Mouse (Mus musculus) gastrocnemius, adult 18-20 months (tissue): ENCODE measurements around the gene Rnf141. TPM values are rescaled to one million over a fixed set of nuclear protein-coding genes. Genes with fewer than 3 reads are reported as not detected.

Source experiments
- DNase-seq: peaks from one replicate; pipeline ENCODE4 v3.0.0; 2021; ENCODE audit warnings: low spot score
- total RNA-seq, 2 experiments: library from RNA; stranded (reverse); gene quantifications; 2 replicates each; pipeline ENCODE4 v1.2.3; 2021

Rnf141 gene
- total RNA-seq, 2 experiments from 2014 or later = 19.3 to 23.7 TPM

DNA sequence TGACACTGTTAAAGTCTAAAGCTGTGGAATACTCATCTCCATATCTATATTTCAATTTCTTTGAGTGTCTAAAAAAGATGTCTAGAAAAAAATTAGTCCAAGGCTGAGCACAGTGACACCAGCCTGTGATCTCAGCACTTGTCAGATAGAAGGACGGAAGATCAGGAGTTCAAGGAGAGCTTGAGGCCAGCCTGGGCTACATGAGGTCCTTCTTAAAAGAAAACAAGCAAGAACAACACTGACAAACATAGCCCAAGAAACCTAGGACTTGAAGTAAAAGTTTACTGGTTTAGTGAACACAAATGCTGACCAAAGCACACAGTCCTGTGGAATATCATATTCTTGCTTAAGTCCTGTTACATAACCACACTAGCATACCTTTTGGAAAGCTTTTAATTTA is 10.2 kb downstream of the Rnf141 start:
- no peak for DNase-seq

DNA sequence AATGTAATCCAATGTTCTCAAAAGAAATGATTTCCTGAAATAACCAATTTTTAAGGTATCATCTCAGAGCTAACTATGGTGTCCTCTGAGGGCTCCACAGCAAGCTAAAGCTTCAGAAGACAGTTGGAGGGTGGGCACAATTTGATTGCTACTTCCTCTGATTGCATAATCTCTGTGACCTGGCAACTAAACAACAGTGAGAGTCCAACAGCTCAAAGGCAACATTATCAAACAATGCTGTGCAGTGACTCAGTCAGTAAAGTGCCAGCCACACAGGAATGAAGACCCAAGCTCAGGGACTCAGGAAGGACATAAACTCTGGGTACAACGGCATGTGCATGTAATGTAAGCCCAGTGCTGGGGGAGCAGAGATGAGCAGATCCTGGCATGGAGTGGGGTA is 11.2 kb downstream of the Rnf141 start:
- no peak for DNase-seq

DNA sequence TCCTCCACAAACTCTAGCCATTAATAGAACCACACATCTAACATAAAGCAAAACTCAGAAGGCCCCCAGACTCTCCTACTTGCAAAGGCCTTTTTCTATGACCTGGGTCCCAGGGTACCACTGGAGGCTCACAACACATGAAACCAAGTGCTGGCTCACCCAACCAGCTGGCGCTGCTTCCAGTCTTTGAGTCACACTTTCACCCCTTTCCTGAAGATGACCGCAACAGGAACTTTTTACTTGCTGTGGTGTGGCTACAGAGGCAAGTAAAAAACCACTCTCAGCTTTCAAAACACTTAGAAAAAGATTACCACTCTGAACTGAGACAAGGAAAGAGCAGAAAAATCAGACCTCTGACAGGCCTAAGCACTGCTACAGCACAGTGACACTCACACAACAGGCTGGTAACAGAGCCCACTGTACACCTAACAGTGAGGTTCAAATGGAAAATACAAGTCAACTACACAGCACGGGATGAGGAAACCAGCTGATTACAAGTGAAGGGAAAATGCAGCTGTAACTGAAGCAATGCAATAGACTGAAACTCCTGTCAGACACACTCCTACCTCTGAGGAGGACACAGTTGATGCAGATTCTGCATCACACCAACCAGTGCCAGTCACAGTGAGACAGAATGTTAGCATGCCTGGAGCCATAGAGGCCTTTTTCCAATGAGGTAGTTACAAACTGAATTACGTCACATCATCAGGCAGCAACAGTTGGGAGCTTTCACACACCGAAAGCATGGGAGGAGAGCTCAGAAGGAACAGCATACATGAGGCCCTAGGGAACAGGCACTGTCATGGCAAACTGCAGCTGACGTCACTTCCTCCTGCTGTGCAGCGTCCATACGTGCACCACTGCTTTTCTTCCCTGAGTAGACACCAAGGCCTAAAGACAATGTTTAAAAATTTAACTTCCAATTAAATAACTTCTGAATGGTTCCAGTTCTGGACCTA is 20.0 kb downstream of the Rnf141 start:
- no peak for DNase-seq

DNA sequence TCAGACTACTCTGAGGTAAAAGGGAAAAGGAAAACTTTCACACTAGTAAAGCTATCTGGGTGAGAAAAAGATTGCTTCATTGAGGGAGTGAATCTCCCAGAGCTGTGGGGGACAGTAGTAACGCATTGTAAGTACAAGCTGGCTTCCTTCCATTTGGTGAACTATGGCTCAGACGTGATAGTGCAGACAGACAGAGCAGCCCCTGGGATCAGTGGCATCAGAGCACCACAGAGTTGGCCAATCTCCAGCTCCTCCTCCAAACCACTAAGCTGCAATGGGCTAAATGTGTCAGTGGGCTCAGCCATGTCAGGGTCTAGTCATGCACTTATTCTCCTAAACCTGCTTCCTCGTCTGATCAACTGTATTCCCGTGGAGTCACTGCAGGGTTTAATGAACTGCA is 20.7 kb downstream of the Rnf141 start:
- DNase-seq = no peak

DNA sequence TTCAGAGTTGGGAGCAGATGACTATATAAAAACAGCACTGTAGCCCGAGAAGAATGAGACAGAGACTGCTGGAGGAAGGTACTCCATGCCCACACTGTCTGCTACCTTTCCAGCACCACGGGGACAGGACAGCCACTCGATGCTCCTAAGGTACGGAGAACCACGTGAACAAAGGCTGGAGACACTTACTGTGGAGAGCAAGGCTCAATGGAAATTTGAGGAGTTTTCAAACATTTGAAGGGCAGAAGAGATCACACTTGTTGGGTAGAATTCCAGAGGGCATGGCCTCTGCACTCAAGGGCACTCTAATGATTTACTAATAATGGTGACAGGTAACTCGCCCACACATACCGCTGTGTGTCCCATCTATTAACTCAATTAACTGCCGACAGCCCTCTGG is 21.2 kb downstream of the Rnf141 start:
- no peak for DNase-seq

DNA sequence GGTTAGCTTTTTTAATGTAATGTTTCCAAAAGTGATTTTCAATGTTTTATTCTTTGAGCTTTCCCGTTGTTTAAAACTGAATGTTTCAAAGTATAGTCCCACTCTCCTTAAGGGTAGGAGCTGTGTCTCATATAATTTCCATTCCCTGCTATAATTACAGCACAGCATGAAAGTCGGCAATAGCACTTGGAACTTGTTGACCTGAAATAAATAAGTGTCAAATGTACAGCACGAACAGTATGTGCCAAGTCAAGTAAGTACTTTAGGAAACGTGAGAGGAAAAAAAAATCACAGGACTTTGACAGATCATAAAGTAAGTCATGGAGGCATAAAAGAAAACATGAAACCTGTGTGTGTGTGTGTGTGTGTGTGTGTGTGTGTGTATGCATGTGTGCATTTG is 22.2 kb downstream of the Rnf141 start:
- no peak for DNase-seq

DNA sequence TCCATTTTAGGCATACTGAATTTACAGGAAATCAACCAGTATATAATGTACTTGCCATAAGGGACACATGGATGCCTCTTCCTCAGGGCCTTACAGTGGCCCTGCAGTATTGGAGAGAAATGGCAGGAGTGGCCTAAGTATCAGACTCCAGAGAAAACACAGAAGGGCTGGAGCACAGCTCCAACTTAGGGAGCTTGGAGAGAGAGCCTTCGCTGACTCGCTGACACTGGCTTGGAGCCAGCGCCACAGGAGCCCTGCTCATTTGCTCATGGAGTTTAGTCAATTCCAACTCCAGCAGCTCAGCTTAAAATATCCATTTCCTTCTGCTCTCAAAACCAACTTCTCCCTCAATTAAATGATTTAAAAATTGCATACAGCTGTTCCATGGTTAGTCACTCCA is 22.6 kb downstream of the Rnf141 start:
- peak; percentile 47 for DNase-seq

DNA sequence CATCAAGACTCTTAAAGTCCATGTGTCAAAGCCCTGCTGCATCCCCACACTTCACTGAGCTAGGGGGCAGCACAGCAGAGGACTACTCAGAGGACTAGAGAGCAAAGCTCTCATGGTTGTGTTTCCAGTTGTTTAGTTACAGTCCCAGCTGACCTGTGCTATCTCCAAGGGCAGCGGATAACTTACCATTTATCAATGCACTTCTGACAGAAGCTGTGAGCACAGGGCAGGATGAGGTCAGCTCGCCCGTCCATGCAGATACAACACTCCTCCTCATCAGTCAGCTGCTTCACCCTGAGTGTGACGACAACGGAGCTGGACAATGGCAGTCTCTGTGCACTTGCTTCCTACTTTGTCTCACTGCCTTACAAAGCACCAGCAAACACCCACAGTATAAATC is 23.2 kb downstream of the Rnf141 start:
- no peak for DNase-seq

DNA sequence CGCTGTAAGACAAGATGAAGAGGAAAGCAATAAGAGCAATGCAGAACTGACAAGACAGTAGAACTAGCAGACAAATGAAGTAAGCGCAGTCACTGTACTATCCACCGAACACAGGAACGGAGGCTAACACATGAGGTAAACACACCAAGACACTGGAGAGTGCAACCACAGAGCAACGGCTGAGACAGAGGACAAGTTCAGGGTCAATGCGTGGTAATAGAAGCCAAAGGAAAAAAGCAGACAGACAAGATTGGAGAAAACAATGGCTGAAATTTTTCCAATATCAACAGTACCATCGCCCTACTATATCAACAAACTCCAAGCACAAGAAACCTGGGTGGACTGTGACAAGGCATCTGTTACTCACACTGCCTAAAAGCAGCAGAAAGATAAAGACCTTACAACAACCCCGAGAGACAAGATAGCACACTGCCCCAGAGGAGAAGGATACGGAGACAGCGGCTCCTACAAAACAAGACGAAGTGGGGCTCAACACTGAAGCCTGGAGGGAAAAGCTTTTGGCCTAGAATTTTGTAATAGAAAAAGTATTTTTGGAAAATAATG is 25.4 kb downstream of the Rnf141 start:
- no peak for DNase-seq

DNA sequence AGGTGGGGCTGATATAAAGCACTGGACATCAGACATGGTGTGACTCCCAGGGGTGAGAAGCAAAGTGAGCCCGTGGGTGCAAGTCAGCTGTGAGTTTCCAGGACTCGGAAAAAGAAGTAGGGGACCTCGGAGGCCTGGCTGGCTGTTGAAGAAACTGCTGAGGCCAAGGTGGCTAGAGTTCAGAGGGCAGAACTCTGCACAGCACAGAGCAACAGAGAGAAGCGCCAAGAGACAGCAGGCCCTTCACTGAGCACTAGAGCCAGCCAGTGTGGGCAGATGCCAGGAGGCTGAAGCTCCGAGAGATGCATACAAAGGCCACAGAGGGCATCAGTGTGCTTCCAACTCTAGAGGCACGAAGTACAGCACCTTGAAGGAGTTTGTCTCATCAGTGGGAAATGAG is 26.1 kb downstream of the Rnf141 start:
- peak; percentile 72 for DNase-seq

DNA sequence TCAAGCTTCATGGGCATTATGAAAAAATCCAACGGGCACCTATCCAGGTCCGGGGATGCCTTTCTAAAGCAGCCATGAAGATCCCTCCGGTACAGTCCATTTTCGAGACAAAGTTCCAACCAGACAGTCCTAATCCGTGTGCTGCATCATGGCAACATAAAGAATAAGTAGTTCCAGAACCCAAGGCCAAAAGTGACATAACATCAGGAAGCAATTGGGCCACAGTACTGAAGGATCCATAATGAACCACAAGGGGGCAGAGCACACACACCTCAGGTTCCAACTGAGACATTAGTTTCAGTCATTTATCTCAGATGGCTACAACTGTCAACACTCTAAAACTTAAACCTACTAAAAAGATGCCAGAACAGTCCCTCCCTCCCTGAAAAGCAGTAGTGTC is 28.2 kb downstream of the Rnf141 start:
- DNase-seq = peak; percentile 58

DNA sequence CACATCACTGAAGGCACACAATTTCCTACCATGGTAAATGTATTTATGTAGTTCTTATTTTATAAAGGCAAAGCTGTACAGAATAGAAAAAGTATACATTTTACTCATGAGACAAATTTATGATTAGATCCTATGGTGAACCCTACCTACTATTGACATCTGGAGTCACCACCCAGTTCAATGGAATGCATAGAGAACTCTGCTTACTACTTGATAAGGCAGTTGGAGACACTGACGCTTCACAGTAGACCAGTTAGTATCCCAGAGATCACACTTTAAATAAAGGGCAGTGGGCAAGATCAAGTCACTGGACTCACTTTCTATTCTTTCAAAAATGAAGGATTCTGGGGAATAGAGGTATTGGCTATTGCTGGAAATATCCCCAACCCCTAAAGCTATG is 30.3 kb downstream of the Rnf141 start:
- no peak for DNase-seq

DNA sequence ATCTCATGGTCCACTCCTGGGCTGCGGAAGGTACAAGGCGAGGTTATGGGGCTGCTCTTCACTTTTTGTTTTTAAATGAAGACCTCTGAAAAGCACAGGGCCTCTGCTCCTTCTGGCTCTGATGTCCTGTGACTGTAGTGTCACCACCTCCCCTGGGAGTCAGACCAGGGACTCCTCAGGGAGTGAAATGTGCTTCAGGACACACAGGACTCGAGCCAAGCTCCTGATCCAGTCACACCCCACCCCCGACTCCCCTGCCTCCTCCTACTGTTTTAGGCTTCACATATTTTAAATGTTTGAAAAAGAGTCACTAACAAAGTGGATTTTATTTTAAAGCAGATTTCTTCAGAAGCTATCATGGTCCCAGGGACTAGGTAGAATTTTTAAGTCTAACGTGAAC is 32.7 kb downstream of the Rnf141 start:
- no peak for DNase-seq

DNA sequence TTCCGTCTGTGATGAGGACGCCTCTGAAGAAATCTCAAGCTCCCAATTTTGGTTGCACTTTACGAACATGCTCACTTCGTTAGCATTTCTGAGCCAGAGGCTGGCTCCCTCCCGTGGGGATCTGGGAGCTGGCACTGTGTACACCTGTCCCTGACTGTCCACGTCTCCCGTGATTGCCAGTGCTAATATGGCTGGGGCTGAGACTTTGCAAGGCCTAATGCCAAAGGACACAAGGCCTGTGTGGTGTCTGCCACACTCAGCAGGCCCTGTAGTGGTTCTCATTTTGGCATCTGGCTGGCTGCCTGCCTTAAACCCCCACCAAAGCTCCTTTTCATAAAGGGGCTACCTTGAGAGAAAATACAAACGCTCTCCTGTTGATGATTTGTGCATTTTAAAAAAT is 33.3 kb downstream of the Rnf141 start:
- DNase-seq = no peak

DNA sequence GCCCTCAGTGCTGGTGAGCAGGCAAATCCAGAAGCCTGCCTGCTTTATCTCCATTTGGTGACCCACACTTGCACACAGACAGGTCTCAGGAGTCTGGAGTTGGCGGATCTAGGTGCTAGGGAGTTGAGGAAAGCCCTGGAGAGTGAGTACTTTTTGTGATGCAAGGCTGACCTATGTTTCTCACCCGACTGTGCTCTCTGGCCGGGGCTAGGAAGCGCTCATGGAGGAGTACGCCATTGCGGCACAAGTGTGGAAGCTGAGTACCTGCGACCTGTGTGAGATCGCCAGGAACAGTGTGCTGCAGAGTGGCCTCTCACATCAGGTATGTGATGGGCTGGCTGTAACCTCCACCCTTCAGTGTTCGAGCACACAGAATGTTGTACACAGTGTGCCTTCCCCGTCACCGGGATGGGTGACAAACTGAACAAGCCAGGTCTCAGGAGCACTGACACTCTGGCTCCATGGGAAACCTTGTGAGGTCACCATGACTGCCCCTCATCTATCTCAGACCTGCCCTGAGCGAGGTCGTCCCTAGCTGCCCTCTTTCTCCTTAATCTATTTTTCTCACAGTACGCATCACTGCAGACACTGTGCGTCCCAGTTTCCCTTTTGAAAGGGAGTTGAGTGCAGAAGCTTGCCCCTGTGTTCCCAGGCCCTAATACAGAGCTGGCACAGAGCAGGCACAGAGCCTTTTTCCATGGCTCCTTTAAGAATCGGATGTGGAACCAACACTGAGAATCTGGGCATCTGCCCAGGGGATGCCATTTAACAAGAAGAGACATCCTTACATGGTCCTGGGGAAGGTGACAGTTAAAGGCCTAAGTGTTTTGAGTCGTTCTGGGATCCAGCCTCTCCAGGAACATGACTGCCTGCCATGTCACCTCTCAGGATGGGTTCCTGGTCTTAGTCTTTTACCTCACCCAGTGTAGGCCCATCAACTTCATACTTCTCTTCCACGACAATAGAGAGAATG is 34.4 kb downstream of the Rnf141 start:
- DNase-seq = no peak

DNA sequence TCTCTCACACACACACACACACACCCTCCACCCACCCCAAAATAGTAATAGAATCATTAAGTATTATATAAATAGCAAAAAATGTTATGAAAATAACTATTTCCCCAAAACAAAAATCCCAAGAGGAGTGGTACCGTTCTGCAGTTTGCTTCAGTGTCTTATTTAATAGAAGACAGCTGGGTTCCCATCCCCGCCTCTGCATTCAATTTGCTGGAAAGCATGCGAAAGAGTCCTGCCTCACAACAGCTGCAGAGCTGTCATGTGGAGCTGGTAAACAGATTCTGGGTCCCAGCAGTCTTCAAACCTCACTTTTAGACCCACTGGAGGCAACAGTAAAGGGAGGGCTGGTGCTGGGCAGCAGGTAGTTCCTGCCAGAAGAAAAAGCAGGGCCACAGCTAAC is 35.3 kb downstream of the Rnf141 start:
- DNase-seq = no peak

DNA sequence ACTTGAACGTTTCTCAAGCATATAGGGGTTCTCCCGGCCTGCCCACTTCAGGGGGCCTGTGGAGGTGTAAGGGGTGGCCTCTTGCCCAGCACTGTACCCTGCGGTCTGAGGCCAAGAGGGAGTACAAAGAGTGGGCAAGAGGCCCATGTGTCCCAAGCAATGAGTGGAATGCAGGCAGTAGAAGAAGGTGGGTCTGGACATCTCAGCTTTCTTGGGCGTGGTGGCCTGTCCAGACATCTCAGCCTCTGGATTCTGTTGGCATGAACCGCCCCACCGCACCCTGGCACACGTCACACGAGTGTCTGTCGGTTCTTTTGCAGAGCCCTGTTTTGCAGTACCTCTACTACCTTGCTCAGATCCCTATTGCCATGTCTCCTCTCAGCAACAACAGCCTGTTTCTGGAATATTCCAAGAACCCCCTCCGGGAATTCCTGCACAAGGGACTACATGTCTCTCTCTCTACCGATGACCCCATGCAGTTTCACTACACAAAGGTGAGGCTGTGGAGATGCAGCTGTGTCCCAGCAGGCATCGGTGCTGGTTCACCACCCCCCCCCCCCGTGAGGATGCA is 36.7 kb downstream of the Rnf141 start:
- DNase-seq = no peak

DNA sequence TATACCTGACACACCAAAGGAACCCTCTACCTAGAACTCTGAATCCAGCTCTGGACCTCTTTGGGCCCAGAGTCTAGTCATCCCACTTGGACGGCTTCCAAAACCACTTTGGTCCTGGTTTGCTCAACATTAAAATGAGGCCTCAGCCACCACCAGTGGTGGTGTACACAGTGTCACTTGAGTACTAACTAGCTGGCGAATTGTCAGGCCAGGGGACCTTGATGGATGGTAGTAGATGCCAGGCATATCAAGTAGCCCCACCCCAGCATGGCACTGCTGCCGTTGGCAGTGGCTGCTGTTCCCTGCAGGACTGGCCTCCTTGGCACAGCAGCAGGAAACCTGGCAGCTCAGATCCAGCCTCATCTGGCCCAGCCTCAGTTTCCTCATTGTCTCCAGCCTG is 40.0 kb downstream of the Rnf141 start:
- DNase-seq = peak; percentile 66

DNA sequence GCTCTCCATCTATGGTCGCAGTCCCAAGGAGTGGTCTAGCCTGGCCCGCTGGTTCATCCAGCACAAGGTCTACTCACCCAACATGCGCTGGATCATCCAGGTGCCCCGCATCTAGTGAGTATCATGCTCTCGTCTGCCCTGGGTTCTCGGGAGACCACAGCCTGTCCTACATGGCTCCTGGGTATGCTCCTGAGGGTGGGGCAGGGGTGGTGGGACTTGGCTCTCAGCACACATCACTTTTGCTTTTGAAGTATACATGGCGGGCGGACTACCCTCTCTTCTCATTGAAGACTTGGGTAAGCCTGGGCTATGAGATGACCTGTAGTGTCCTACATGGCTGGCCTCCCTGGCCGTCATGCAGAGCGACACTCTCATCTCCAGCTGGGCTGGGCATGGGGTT is 41.1 kb downstream of the Rnf141 start:
- no peak for DNase-seq

DNA sequence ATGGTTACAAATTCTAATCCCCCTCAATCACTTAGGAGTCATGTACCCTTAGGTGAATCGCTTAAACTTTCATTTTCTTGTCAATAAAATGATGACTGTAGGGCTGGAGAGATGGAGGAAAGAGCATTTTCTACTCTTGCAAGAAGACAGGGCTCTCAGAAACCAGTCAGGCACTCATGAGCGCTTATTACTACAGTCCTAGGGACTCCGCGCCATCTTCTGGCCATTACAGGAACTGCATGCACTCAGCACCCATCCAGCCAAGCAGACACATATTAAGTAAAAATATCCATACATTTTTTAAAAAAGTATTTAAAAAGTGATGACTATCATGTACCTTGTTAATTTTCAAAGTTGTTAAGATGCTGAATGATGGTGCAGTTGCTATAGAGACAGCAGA is 43.2 kb downstream of the Rnf141 start:
- peak; percentile 83 for DNase-seq

DNA sequence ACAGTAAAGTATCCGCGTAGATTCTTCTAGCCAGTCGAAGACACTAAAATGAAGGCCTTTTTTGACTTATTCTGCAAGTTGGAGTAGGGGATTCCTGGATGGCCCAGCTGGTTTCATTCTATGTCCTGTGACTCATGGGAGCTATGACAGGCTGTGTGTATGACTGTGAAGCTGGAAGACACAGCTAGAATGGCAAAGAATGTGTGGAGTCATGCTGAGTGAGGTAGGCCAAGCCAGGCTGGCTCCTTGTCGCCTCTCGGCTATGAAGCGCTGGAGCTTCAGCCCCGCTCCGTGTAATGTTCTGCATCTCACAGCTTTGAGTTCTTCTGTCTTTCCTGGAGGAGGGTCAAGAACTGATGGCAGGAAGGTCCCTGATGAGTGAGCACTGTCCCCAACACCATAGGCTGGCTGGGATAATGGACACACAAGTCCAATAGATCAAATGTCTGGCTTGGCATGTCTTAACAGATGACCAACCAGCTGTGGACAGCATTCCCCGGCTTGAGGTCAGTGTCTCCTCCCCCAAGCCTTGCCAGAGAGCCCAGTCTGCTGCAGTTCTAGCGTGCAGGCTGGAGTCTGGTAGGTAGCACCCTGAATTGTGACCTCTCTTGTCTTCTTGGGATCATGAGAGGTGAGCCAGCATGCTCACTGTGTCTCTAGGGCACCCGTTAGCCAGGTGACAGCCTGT is 46.4 kb downstream of the Rnf141 start:
- DNase-seq = peak; percentile 42
